ENCODE assay signal across 11 mouse cellular contexts in the genomic region with DNA sequence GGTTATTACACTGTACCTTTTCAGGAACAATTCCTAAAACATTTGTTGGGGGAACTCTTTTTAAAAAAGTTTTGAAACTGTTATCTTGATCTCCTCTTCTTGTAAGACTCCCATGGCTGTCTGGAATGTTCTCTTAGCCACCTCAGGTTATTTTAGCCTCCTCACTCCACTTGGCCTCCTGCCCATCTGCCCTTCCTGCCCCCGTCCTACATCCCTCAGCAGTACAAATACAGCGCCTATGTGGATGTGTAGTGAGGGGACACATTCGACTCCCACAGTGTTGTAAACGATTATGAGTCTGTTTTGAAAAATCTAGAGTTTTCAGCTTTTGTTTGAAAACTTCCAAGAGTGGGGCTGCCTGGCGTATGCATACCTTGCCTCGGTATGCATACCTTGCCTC. TPM values are rescaled to one million over a fixed set of nuclear protein-coding genes. Genes with fewer than 3 reads are reported as not detected.
A peak's percentile ranks its signal among the peaks of the same experiment; 100 is the strongest.
DNase-seq lines count a peak whose midpoint lies in the region; ATAC-seq and TF ChIP-seq lines count a peak whose summit lies in the region.
"Had no signal": no experiment of that assay in that cellular context is flagged by ENCODE, and none has a peak within 500 bp of the region (broad histone marks: within the 10 kb centered on the region; RNA-seq: fewer than 3 reads in every experiment).

No protein-coding gene starts in this region.

- peak; percentile 18 for DNase-seq in gastrocnemius, postnatal 25 days
- no peak for DNase-seq in gastrocnemius, adult 8-10 months (ENCODE audit: low spot score in 2 of 2)
- DNase-seq in kidney, postnatal 10 days, result peak; percentile 59
- DNase-seq in kidney, adult 11 months, result no peak
- DNase-seq in neural tube, embryonic 10.5 days (ENCODE audit: extremely low spot score, low spot score), result no peak
- DNase-seq in cerebellum, adult 2 months, result no peak
- DNase-seq: cerebellum, adult 18-20 months; liver, postnatal 0 days had no signal

- 77% methylated on average over 6 of the region's 6 CpGs for WGBS in neural tube, embryonic 13.5 days
- WGBS in cerebellum, adult 2 months, result 68% methylated on average over 6 of the region's 6 CpGs

- H3K36me3 ChIP-seq in neural tube, embryonic 13.5 days, result peaks cover 12% of the 10 kb centered on the region
- H3K36me3 ChIP-seq: limb, embryonic 12.5 days had no signal

- ATAC-seq in neural tube, embryonic 13.5 days (ENCODE audit: low read depth), result no peak
- ATAC-seq: liver, postnatal 0 days; Patski had no signal

- H3K9me3 ChIP-seq in neural tube, embryonic 13.5 days, result no peaks in the 10 kb centered on the region
- H3K9me3 ChIP-seq: limb, embryonic 12.5 days had no signal

- peaks cover 25% of the 10 kb centered on the region for H3K4me1 ChIP-seq in neural tube, embryonic 13.5 days (replicated peaks)
- peaks cover 3% of the 10 kb centered on the region; the same call in 1 of the 2 replicates for H3K4me1 ChIP-seq in cerebellum, adult 2 months (ENCODE audit: control insufficient read depth, insufficient read depth, low read length)

- peak overlapping the region; percentile 79 for H3K27ac ChIP-seq in neural tube, embryonic 13.5 days (replicated peaks)
- no peak overlapping the region for H3K27ac ChIP-seq in cerebellum, adult 2 months (ENCODE audit: insufficient read depth, low read length)
- H3K27ac ChIP-seq: limb, embryonic 12.5 days had no signal

- no peaks in the 10 kb centered on the region for H3K27me3 ChIP-seq in neural tube, embryonic 13.5 days
- no peaks in the 10 kb centered on the region for H3K27me3 ChIP-seq in cerebellum, adult 2 months (ENCODE audit: control insufficient read depth, insufficient read depth, low read length)
- H3K27me3 ChIP-seq: limb, embryonic 12.5 days; Patski had no signal

- H3K9ac ChIP-seq in neural tube, embryonic 13.5 days, result no peak overlapping the region
- H3K9ac ChIP-seq: liver, postnatal 0 days had no signal

- TF ChIP-seq POLR2A in cerebellum, adult 2 months (IDR thresholded peaks at IDR 0.05; ENCODE audit: borderline replicate concordance, insufficient read depth, low read length), result no peak

- H3K4me2 ChIP-seq in neural tube, embryonic 13.5 days, result no peak overlapping the region
- H3K4me2 ChIP-seq: limb, embryonic 12.5 days had no signal

- H3K4me3 ChIP-seq in neural tube, embryonic 13.5 days, result no peak overlapping the region
- H3K4me3 ChIP-seq in cerebellum, adult 2 months (replicated peaks; ENCODE audit: insufficient read depth, low read depth, low read length), result no peak overlapping the region
- H3K4me3 ChIP-seq: limb, embryonic 12.5 days had no signal

- no peak for TF ChIP-seq CTCF in cerebellum, adult 2 months (IDR thresholded peaks at IDR 0.05; ENCODE audit: borderline replicate concordance, insufficient read depth, low read depth, low read length)

RNA-seq across cellular contexts. Expression of a gene that starts 43.5 kb away (rescaled TPM):
- total RNA-seq in gastrocnemius, postnatal 25 days (2021), result 1 to 10 TPM; 5.4 to 5.7 TPM
- total RNA-seq in gastrocnemius, adult 8-10 months (2022), result 1 to 10 TPM; 4.6 to 7.6 (median 5.6) TPM
- polyA plus RNA-seq in neural tube, embryonic 13.5 days (2015; fragmentation: Nextera tagmentation; extraction: Ambion mirVana), result 17.8 and 20.2 TPM in 2 replicates
- polyA plus RNA-seq in cerebellum, adult 2 months (2012; rRNA removed), result 20.8 and 22.3 TPM in 2 replicates

Comparison
In these comparisons a context has a peak if more than half of its experiments do, and no peak if none do; other contexts are left out.
1. DNase-seq: peak in gastrocnemius, postnatal 25 days (single experiment) and kidney, postnatal 10 days (single experiment); none in gastrocnemius, adult 8-10 months (0 of 2), kidney, adult 11 months (single experiment), neural tube, embryonic 10.5 days (single experiment) and cerebellum, adult 2 months (0 of 2).